Mouse (Mus musculus) heart, postnatal 0 days (tissue): Measurements from ENCODE around the gene Ppef2. TPM values are rescaled to one million over a fixed set of nuclear protein-coding genes. Genes with fewer than 3 reads are reported as not detected.

ENCODE experiments used
- ATAC-seq: fragments of 200-750 bp; cut with Nextera tagmentation; 2 replicates; pipeline ENCODE4 v1.8.0; 2017; ENCODE audit warnings: low read depth, moderate number of reproducible peaks, moderate library complexity; ENCODE audit not compliant: insufficient read depth
- DNase-seq: peaks from one replicate; pipeline ENCODE4 v3.0.0-alpha.2; 2016; ENCODE audit warnings: low spot score
- H3K27ac ChIP-seq: fragments of 300-500 bp; sonication (generic); 2 replicates; pipeline ENCODE4 v1.5.1; 2014; ENCODE audit warnings: low read depth, mild to moderate bottlenecking
- H3K27me3 ChIP-seq: fragments of 300-500 bp; sonication (generic); 2 replicates; pipeline ENCODE4 v1.6.1; 2014; ENCODE audit warnings: low read length, mixed read lengths; ENCODE audit not compliant: control insufficient read depth, insufficient read depth
- H3K36me3 ChIP-seq: fragments of 300-500 bp; sonication (generic); replicated peaks from 2 replicates; pipeline ENCODE4 v1.6.1; 2014; ENCODE audit warnings: low read length, mixed read lengths; ENCODE audit not compliant: control insufficient read depth, insufficient read depth
- H3K4me1 ChIP-seq: fragments of 300-500 bp; sonication (generic); 2 replicates; pipeline ENCODE4 v1.6.1; 2014; ENCODE audit warnings: antibody characterized with exemption; ENCODE audit not compliant: control insufficient read depth, insufficient read depth
- H3K4me2 ChIP-seq: fragments of 300-500 bp; sonication (generic); 2 replicates; pipeline ENCODE4 v1.6.1; 2014; ENCODE audit warnings: low read depth, mild to moderate bottlenecking, low read length, moderate library complexity
- H3K4me3 ChIP-seq: fragments of 300-500 bp; sonication (generic); 2 replicates; pipeline ENCODE4 v1.5.1; 2014; ENCODE audit warnings: low read depth, low read length
- H3K9ac ChIP-seq: fragments of 300-500 bp; sonication (generic); replicated peaks from 2 replicates; pipeline ENCODE4 v1.6.1; 2014; ENCODE audit warnings: low read depth, low read length, mixed read lengths
- H3K9me3 ChIP-seq: fragments of 300-500 bp; sonication (generic); replicated peaks from 2 replicates; pipeline ENCODE4 v1.6.1; 2016; ENCODE audit warnings: low read length; ENCODE audit not compliant: control insufficient read depth
- CTCF ChIP-seq: IDR thresholded peaks from 2 replicates; pipeline ENCODE4 v1.5.1; 2016; ENCODE audit warnings: antibody characterized with exemption, control low read depth, low read depth
- EP300 ChIP-seq: IDR thresholded peaks from 2 replicates; pipeline ENCODE4 v1.6.1; 2016; ENCODE audit warnings: antibody characterized with exemption, low read depth
- WGBS: fragments of 180-500 bp; shearing (Covaris S2); extraction: QIAGEN DNeasy Blood & Tissue Kit; methylation state at CpG from one replicate; pipeline ENCODE4 v1.1.7; 2014; 5-methylcytosine and 5-hydroxymethylcytosine counted together
- polyA plus RNA-seq: library from polyadenylated mRNA; unstranded; fragments of >200 nt; fragmentation: Nextera tagmentation; extraction: Ambion mirVana; gene quantifications from 2 replicates; pipeline ENCODE4 v1.2.1, GENCODE M21; 2015
- total RNA-seq: library from RNA; depleted of rRNA; stranded (reverse); fragments of >200 nt; gene quantifications from 2 replicates; pipeline ENCODE4 v1.2.3, GENCODE M21; 2014; ENCODE audit warnings: low replicate concordance

Gene Ppef2
- total and polyA plus RNA-seq, 2 experiments from 2014 or later = not detected

DNA sequence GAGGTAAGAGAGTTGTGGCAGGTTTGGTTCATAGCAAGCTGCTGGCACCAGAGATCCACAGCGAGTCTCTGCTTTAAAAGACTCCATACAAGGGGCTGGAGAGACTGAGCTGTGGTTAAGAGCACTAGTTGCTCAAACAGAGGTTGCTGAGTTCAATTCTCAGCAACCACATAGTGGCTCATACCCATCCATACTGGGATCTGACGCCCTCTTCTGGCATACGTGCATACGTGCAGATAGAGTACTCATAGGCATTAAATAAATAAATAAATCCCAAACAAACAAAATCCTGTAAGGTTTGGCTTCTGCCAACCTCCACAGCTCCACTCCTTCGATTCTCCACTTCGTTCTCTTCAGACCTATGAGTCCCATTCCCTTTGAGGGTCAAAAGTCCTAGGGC, 4.0 kb downstream of the Ppef2 start:
- WGBS = 86% methylated on average over 6 of the region's 6 CpGs
- Histone ChIP-seq H3K4me3 (no peak overlapping the region), H3K36me3 (no peaks in the 10 kb centered on the region), H3K9me3 (0 out of 2 replicates have a peak, but pooled peaks cover 7% of the 10 kb centered on the region), H3K4me2 (no peak overlapping the region), H3K27me3 (no peaks in the 10 kb centered on the region), H3K4me1 (no peaks in the 10 kb centered on the region), H3K27ac (no peak overlapping the region), H3K9ac (no peak overlapping the region)
- DNase-seq (no peak), ATAC-seq (no peak)
- TF ChIP-seq EP300 (no peak), CTCF (no peak)

DNA sequence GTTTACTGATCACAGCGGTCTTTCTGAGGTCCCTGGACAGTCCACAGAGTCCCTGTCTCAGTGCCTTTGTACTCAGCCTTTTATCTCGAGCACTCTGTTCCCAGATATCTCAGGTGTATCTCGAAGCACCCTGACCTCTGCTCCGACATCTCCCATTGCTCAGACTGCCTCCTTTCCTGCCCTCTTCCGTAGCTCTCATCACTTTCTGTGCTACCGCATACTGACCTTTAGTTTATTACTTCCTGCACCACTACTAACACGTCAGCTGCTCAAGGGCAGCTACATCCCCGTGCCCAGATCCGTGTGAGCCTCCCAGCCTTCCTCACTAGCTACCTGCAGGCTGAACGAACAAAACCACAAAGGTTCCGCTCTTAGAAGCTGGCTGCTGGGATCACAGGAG, 7.5 kb downstream of the Ppef2 start:
- TF ChIP-seq CTCF = no peak
- no peak for TF ChIP-seq EP300
- no peak overlapping the region for H3K4me3 ChIP-seq
- H3K27me3 ChIP-seq = no peaks in the 10 kb centered on the region
- no peak overlapping the region for H3K4me2 ChIP-seq
- ATAC-seq (no peak), DNase-seq (no peak)
- H3K36me3 ChIP-seq = no peaks in the 10 kb centered on the region
- WGBS = 70% methylated on average over 11 of the region's 11 CpGs
- no peak overlapping the region for H3K9ac ChIP-seq
- H3K9me3 ChIP-seq = 0 out of 2 replicates have a peak, but pooled peaks cover 7% of the 10 kb centered on the region
- no peak overlapping the region for H3K27ac ChIP-seq
- H3K4me1 ChIP-seq = no peaks in the 10 kb centered on the region

DNA sequence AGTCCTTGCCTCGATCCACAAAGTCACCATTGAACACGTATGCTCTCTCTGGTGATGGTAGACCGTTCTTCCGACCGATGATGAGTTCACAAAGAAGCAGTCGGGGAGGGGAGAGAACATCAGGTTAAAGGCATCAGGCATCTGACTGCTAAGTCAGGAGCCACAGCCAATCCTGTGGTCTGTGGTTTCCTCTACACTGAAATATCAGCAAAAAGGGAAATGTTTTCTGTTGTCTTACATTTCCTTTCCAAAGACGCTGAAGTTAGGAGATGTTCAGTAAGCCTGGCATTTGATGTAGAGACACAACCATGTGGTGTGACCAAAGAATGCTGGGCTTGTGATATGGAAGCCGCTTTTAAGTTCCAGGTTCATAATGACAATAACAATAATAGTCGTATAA, 10.6 kb downstream of the Ppef2 start:
- Histone ChIP-seq H3K9me3 (0 out of 2 replicates have a peak, but pooled peaks cover 7% of the 10 kb centered on the region), H3K27me3 (no peaks in the 10 kb centered on the region), H3K36me3 (no peaks in the 10 kb centered on the region), H3K4me2 (no peak overlapping the region), H3K9ac (no peak overlapping the region), H3K27ac (no peak overlapping the region), H3K4me3 (no peak overlapping the region), H3K4me1 (no peaks in the 10 kb centered on the region)
- DNase-seq (no peak), ATAC-seq (no peak)
- WGBS = 84% methylated on average over 9 of the region's 9 CpGs
- no peak for TF ChIP-seq EP300
- TF ChIP-seq CTCF = no peak

DNA sequence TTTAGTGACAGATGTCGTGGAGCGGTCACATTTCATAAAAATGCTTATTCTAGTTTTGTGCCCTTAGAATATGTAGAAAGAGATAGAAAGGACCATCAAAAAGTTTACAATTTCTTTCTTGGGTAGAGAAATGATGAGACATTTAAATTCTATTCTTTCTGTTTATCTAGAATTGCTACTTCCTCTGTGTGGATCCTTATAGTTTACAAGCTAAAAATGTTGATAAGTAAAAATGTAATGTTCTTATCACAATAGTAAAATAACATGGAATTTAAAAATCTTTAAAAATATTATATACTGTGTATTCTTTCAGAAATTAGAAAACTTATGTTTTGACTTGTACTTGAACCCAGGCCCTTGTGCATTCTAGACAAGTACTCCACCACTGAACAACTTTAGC, 11.2 kb downstream of the Ppef2 start:
- no peaks in the 10 kb centered on the region for H3K4me1 ChIP-seq
- TF ChIP-seq EP300 (no peak), CTCF (no peak)
- H3K27me3 ChIP-seq = no peaks in the 10 kb centered on the region
- no peak overlapping the region for H3K4me2 ChIP-seq
- DNase-seq = no peak
- no peak for ATAC-seq
- WGBS = 90% methylated on average over 2 of the region's 2 CpGs
- H3K9me3 ChIP-seq = 0 out of 2 replicates have a peak, but pooled peaks cover 5% of the 10 kb centered on the region
- H3K4me3 ChIP-seq = no peak overlapping the region
- H3K9ac ChIP-seq = no peak overlapping the region
- no peaks in the 10 kb centered on the region for H3K36me3 ChIP-seq
- no peak overlapping the region for H3K27ac ChIP-seq

DNA sequence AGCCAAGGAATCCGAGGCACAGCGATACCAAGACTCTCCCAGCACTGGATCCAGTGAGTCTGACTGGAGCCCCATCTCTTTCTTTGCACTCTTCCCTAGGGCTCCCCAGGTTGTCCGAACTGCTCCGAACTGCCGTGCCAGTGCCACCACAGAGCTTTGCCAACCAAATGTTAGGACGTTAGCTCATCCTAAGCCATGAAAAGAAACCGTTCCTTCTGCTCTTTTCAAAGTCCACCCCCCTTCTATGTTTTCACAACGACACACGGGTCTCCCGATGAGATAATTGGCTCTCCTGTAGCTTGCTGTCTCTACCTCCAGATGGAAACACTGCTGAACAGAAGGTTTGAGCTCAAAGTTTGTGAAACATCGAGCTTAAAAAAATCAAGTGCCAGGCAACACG, 15.3 kb downstream of the Ppef2 start:
- no peaks in the 10 kb centered on the region for H3K27me3 ChIP-seq
- TF ChIP-seq CTCF = no peak
- TF ChIP-seq EP300 = no peak
- no peaks in the 10 kb centered on the region for H3K36me3 ChIP-seq
- H3K9me3 ChIP-seq = no peaks in the 10 kb centered on the region
- H3K4me1 ChIP-seq = no peaks in the 10 kb centered on the region
- H3K4me2 ChIP-seq = no peak overlapping the region
- ATAC-seq = no peak
- H3K9ac ChIP-seq = no peak overlapping the region
- H3K4me3 ChIP-seq = no peak overlapping the region
- DNase-seq = no peak
- 86% methylated on average over 12 of the region's 12 CpGs for WGBS
- H3K27ac ChIP-seq = no peak overlapping the region

DNA sequence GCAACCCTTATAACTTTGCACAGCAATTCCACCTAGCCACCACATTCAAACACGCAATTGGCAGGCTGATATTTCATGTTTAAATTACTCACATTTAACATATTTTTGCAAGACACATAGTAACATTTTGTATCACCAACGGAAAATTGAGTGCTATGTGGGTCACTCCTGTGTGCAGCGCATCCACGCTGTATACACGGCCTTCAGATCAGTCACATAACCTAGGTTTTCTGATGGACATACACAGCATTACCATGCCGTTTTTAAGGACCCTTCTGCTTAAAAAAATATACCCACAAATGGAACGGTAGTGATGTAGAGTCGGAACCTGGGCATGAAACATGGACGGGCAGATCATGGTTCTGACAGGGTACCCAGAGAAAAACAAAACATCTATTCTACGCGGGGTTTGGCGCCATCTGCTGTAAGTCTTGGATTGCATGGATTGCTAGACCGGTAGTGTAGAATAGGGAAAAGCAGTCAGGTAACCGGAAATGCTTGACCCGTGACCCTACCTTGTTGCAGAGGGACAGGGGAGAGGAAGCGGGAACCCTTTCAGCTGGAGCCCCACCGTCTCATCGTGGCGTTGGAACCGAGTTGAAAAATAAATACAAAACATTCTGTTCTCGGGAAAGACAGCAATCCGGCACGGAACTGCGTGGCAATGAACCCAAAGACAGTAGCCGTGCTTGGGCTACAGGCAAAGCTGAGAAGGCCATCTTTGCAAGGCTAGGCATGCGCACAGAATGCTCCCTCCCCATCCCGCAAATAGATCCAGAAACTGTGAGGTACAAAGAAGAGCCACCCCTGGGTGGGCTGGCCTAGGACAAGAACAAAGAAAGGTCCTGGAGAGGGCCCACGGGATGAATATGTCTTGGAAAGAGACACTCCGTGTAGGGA, 16.5 kb downstream of the Ppef2 start:
- ATAC-seq (no peak), DNase-seq (peak; percentile 35)
- Histone ChIP-seq H3K36me3 (no peaks in the 10 kb centered on the region), H3K27me3 (no peaks in the 10 kb centered on the region), H3K4me2 (peak overlapping the region; percentile 39; the same call in 1 of the 2 replicates), H3K4me1 (no peaks in the 10 kb centered on the region), H3K9me3 (no peaks in the 10 kb centered on the region), H3K4me3 (no peak overlapping the region), H3K9ac (no peak overlapping the region; the same call in 1 of the 2 replicates), H3K27ac (no peak overlapping the region)
- 40% methylated on average over 29 of the region's 29 CpGs for WGBS
- no peak for TF ChIP-seq EP300
- peak; percentile 81 for TF ChIP-seq CTCF
